Mouse (Mus musculus) adrenal gland (tissue): Measurements from ENCODE around the gene Smarcd3.
"Not testable (repeated sequence)": the region's sequence is repeated elsewhere in the genome, so short reads cannot be mapped to it uniquely, and the experiment has no call there.

ENCODE experiments used
- intact Hi-C: fragments of 180-260 bp; cut with DNase I; formaldehyde crosslinking; loops from one replicate; pipeline ENCODE4 v1.15.1; 2025
- microRNA-seq, 2 experiments: library from miRNA; unstranded; fragments of <30 nt; microRNA quantifications; one replicate each; pipeline ENCODE4; 2019

The Smarcd3 gene

GRCm38 (mm10) chr5:24577183-24577929 is 46.9 kb downstream of the Smarcd3 start, which contains the start of gene Abcf2:
TSS of gene Abcf2 (minus strand) at chr5:24577467.
- intact Hi-C loops, result no loop called here

GRCm38 (mm10) chr5:24576801-24577182 is 47.4 kb downstream of the Smarcd3 start:
- intact Hi-C loops, result no loop called here

- intact Hi-C loops, result no loop called here
Observed at GRCm38 (mm10) chr5:24575948-24576347, 48.3 kb downstream of the Smarcd3 start.

- intact Hi-C loops, result no loop called here
Observed at GRCm38 (mm10) chr5:24556709-24557108, 67.5 kb downstream of the Smarcd3 start, which contains the start of gene 4931409K22Rik. TSS of gene 4931409K22Rik (minus strand) at chr5:24556809.

GRCm38 (mm10) chr5:24555335-24555734 is 68.9 kb downstream of the Smarcd3 start:
- intact Hi-C loops, result not testable (repeated sequence)

- intact Hi-C loops, result no loop called here
Observed at GRCm38 (mm10) chr5:24553621-24554244, 70.5 kb downstream of the Smarcd3 start.

GRCm38 (mm10) chr5:24551317-24551688 is 72.9 kb downstream of the Smarcd3 start:
- intact Hi-C loops, result no loop called here

GRCm38 (mm10) chr5:24550598-24551316 is 73.5 kb downstream of the Smarcd3 start:
- intact Hi-C loops, result no loop called here

GRCm38 (mm10) chr5:24542643-24543042 is 81.6 kb downstream of the Smarcd3 start:
- intact Hi-C loops, result no loop called here

GRCm38 (mm10) chr5:24541144-24541569 is 83.1 kb downstream of the Smarcd3 start:
- intact Hi-C loops, result no loop called here

Small RNA genes within 50 kb of the gene (microRNA-seq; reads per million reads assigned to microRNA genes)
- gene Mir671, result 1,005 to 1,405 reads per million in 2 experiments
